Comparison of ENCODE assay signal across 8 mouse cellular contexts in the genomic region with DNA sequence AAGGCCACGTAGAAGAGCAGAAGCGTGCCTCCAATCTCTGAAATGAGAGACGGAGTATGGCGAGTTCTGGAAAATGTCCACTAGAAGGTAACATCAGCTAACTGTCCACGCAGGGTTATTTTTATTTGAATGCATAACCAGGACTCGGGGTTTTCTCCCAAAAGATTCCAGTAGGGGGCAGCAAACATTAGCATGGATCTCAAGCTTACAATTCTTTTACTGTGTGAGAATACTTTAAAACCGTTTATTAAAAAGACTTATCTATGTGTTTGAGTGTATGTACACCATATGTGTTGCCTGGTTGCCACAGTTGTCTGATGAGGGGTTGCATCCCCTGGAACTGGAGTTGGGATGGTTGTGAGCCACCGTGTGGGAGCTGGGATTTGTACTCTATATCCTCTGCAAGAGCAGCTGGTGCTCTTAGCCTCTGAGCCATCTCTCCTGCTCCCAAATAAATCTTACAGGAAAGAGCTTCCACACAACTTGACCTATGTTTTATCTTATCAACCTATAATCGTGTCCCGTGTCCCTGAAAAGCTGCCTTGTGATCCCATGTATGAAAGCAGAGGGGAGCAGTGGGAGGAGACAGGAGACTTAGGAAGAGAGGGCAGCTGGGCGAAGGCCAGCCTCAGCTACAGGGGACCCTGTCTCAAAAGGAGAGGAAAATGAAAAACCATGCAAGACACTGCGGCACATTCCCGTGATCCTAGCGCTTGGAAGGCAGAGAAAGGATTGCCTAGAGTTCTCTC. TPM values are rescaled to one million over a fixed set of nuclear protein-coding genes. Genes with fewer than 3 reads are reported as not detected.
DNase-seq lines count a peak whose midpoint lies in the region; ATAC-seq and TF ChIP-seq lines count a peak whose summit lies in the region.

No protein-coding gene starts in this region.

- H3K4me3 ChIP-seq in E14TG2a.4 (replicated peaks; ENCODE audit: low read length) (no peak overlapping the region), macrophage (ENCODE audit: inconsistent target) (peak overlapping the region; percentile 23; the same call in 1 of the 2 replicates)
- no peak overlapping the region for H3K4me3 ChIP-seq in heart, embryonic 16.5 days (ENCODE audit: low read length)
- no peak overlapping the region for H3K4me3 ChIP-seq in stomach, embryonic 15.5 days (replicated peaks)

- DNase-seq in cerebellum, adult 18-20 months = peak; percentile 56 to 63
- DNase-seq in cerebellum, adult 11 months = no peak
- peak; percentile 56 for DNase-seq in embryo, embryonic 10 days (ENCODE audit: low spot score)
- peak; percentile 77 for DNase-seq in kidney, postnatal 14 days

- TF ChIP-seq CTCF in E14TG2a.4 (conservative IDR thresholded peaks at IDR 0.05; ENCODE audit: low read length) = peak; percentile 81

- H3K79me2 ChIP-seq in macrophage (ENCODE audit: inconsistent target) = no peaks in the 10 kb centered on the region

- H3K9ac ChIP-seq in heart, embryonic 16.5 days (ENCODE audit: low read length) = no peak overlapping the region; the same call in 1 of the 2 replicates
- no peak overlapping the region for H3K9ac ChIP-seq in stomach, embryonic 15.5 days

- peak overlapping the region; percentile 70 for H3K4me2 ChIP-seq in heart, embryonic 16.5 days (ENCODE audit: low read depth, low read length)
- H3K4me2 ChIP-seq in stomach, embryonic 15.5 days = peak overlapping the region; percentile 63

- WGBS in heart, embryonic 16.5 days = 30% methylated on average over 14 of the region's 14 CpGs
- WGBS in macrophage (ENCODE audit: missing documents) = 49% methylated on average over 14 of the region's 14 CpGs
- WGBS in stomach, embryonic 15.5 days = 42% methylated on average over 14 of the region's 14 CpGs

- peaks cover 79% of the 10 kb centered on the region for H3K4me1 ChIP-seq in E14TG2a.4 (replicated peaks; ENCODE audit: low read depth, low read length)
- peaks cover 26% of the 10 kb centered on the region for H3K4me1 ChIP-seq in heart, embryonic 16.5 days (ENCODE audit: control insufficient read depth, insufficient read depth, low read length)
- H3K4me1 ChIP-seq in stomach, embryonic 15.5 days = peaks cover 11% of the 10 kb centered on the region

- peaks cover 4% of the 10 kb centered on the region; the same call in 1 of the 2 replicates for H3K9me3 ChIP-seq in E14TG2a.4 (ENCODE audit: low read length)
- H3K9me3 ChIP-seq in heart, embryonic 16.5 days (replicated peaks; ENCODE audit: control insufficient read depth, low read length) = 0 out of 2 replicates have a peak, but pooled peaks cover 2% of the 10 kb centered on the region
- no peaks in the 10 kb centered on the region for H3K9me3 ChIP-seq in stomach, embryonic 15.5 days

- ATAC-seq in heart, embryonic 16.5 days (replicated peaks; ENCODE audit: extremely low read depth, insufficient read depth, low FRiP score) = no peak
- ATAC-seq in stomach, embryonic 15.5 days (ENCODE audit: insufficient read depth, low FRiP score, low read depth) = no peak

- no peak overlapping the region for H3K27ac ChIP-seq in heart, embryonic 16.5 days (ENCODE audit: low read length)
- peak overlapping the region; percentile 73 for H3K27ac ChIP-seq in macrophage
- H3K27ac ChIP-seq in stomach, embryonic 15.5 days = peak overlapping the region; percentile 11; the same call in 1 of the 2 replicates

- peaks cover 5% of the 10 kb centered on the region; the same call in 1 of the 2 replicates for H3K27me3 ChIP-seq in E14TG2a.4 (ENCODE audit: insufficient read depth, low read length)
- H3K27me3 ChIP-seq in heart, embryonic 16.5 days (ENCODE audit: control insufficient read depth, insufficient read depth, low read length) = no peaks in the 10 kb centered on the region
- no peaks in the 10 kb centered on the region for H3K27me3 ChIP-seq in stomach, embryonic 15.5 days (replicated peaks)

- no peaks in the 10 kb centered on the region for H3K36me3 ChIP-seq in E14TG2a.4 (ENCODE audit: insufficient read depth, low read length)
- H3K36me3 ChIP-seq in heart, embryonic 16.5 days (ENCODE audit: control insufficient read depth, insufficient read depth) = no peaks in the 10 kb centered on the region
- H3K36me3 ChIP-seq in macrophage (ENCODE audit: inconsistent target) = no peaks in the 10 kb centered on the region
- no peaks in the 10 kb centered on the region for H3K36me3 ChIP-seq in stomach, embryonic 15.5 days

RNA-seq across cellular contexts. Expression of a gene that starts 29.0 kb away (rescaled TPM):
- 130 and 149 TPM in 2 replicates for polyA plus RNA-seq in heart, embryonic 16.5 days (2015; fragmentation: Nextera tagmentation; extraction: Ambion mirVana)
- 100 to 1,000 TPM in 10 of 26 experiments, 10 to 100 TPM in 16; 29.8 to 187 (median 71.5) TPM for total RNA-seq in macrophage (2018; cell fraction: chromatin; rRNA removed)
- 100 to 1,000 TPM; 160 to 470 (median 218) TPM for total RNA-seq in macrophage (2018; cell fraction: cytosol; rRNA removed)
- 100 to 1,000 TPM in 18 of 26 experiments, 10 to 100 TPM in 8; 64.8 to 241 (median 115) TPM for total RNA-seq in macrophage (2018; cell fraction: nucleus; rRNA removed)
- polyA plus RNA-seq in macrophage (2018) = 112 to 385 TPM (median 315 TPM) in 3 replicates
- polyA plus RNA-seq in stomach, embryonic 15.5 days (2015; fragmentation: Nextera tagmentation; extraction: Ambion mirVana) = 196 and 204 TPM in 2 replicates

RNA-seq across cellular contexts. Expression of a gene that starts 47.2 kb away (rescaled TPM):
- 727 and 789 TPM in 2 replicates for polyA plus RNA-seq in heart, embryonic 16.5 days (2015; fragmentation: Nextera tagmentation; extraction: Ambion mirVana)
- 10 to 100 TPM in 1 of 26 experiments, 1 to 10 TPM in 23, under 1 TPM in 1, not detected in 1; 0.95 to 61.2 (median 3.6) TPM for total RNA-seq in macrophage (2018; cell fraction: chromatin; rRNA removed)
- 10 to 100 TPM; 43.8 to 83.3 (median 62.4) TPM for total RNA-seq in macrophage (2018; cell fraction: cytosol; rRNA removed)
- 10 to 100 TPM in 23 of 26 experiments, 1 to 10 TPM in 3; 7.0 to 40.8 (median 19.8) TPM for total RNA-seq in macrophage (2018; cell fraction: nucleus; rRNA removed)
- polyA plus RNA-seq in macrophage (2018) = 37.8 to 73.9 TPM (median 54.5 TPM) in 3 replicates
- 915 and 964 TPM in 2 replicates for polyA plus RNA-seq in stomach, embryonic 15.5 days (2015; fragmentation: Nextera tagmentation; extraction: Ambion mirVana)

RNA-seq across cellular contexts. Expression of a gene that starts 47.4 kb away (rescaled TPM):
- polyA plus RNA-seq in heart, embryonic 16.5 days (2015; fragmentation: Nextera tagmentation; extraction: Ambion mirVana) = not detected in 2 replicates
- 1 to 10 TPM in 2 of 26 experiments, not detected in 24; 1.0 to 1.4 TPM for total RNA-seq in macrophage (2018; cell fraction: chromatin; rRNA removed)
- total RNA-seq in macrophage (2018; cell fraction: cytosol; rRNA removed) = not detected
- total RNA-seq in macrophage (2018; cell fraction: nucleus; rRNA removed) = not detected
- 0.27 TPM in 1 of 3 replicates, not detected in the others for polyA plus RNA-seq in macrophage (2018)
- polyA plus RNA-seq in stomach, embryonic 15.5 days (2015; fragmentation: Nextera tagmentation; extraction: Ambion mirVana) = not detected in 2 replicates

RNA-seq across cellular contexts. Expression of a gene that starts 54.3 kb away (rescaled TPM):
- 1.4 and 2.4 TPM in 2 replicates for polyA plus RNA-seq in heart, embryonic 16.5 days (2015; fragmentation: Nextera tagmentation; extraction: Ambion mirVana)
- not detected for total RNA-seq in macrophage (2018; cell fraction: chromatin; rRNA removed)
- under 1 TPM in 3 of 26 experiments, not detected in 23; 0.07 to 0.45 (median 0.10) TPM for total RNA-seq in macrophage (2018; cell fraction: cytosol; rRNA removed)
- 1 to 10 TPM in 1 of 26 experiments, not detected in 25; 2.5 TPM for total RNA-seq in macrophage (2018; cell fraction: nucleus; rRNA removed)
- 0.07 TPM in 1 of 3 replicates, not detected in the others for polyA plus RNA-seq in macrophage (2018)
- 33.5 and 38.7 TPM in 2 replicates for polyA plus RNA-seq in stomach, embryonic 15.5 days (2015; fragmentation: Nextera tagmentation; extraction: Ambion mirVana)
